Mouse (Mus musculus): ENCODE measurements at regions not wholly inside any gene's neighbourhood (a gene's known extent, or its start where the extent isn't known, plus 50 kb on each side); places are given as distances from the start of the nearest gene placed in this dataset.

GRCm38 (mm10) chr3:149993199-149993598 is 1002.8 kb upstream of the Adgrl2 start:
- DNase-seq (ENCODE audit: low spot score) = no peak

DNA sequence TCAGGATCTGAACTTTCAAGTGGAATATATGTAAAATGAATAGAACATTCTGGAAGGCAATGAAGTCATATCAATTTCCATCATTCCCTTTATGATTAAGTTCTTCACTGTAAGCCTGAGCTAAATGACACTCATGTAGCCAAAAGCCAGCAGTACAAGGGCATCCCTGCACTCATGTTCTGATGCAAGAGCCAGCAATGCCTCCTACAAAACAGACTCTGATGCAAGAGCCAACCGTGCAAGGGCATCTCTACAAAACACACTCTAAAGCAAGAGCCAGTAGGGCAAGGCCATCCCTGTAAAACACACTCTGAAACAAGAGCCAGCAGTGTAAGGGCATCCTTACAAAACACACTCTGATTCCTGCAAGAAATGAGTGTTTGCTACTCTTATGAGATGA is 997.4 kb upstream of the Adgrl2 start:
- DNase-seq (ENCODE audit: low spot score) = no peak

DNA sequence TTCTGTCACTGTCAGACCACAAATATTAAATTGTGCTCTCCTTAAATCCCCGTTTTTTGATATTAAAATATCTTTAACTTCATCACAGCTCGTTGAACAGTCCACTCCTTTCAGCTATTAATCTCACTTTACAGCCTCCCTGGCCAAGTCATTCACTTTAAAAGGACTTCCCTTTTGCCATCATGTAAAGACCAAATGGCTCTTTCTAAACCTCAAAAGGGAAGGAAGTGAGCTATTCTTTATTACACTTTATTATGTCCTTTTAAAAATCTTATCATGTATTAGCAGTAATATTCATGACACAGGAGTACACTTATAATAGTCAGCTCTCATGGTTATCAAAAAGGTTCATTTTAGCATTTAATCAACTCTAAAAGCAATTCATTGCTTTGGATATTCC is 966.6 kb upstream of the Adgrl2 start:
- no peak for DNase-seq (ENCODE audit: low spot score)

DNA sequence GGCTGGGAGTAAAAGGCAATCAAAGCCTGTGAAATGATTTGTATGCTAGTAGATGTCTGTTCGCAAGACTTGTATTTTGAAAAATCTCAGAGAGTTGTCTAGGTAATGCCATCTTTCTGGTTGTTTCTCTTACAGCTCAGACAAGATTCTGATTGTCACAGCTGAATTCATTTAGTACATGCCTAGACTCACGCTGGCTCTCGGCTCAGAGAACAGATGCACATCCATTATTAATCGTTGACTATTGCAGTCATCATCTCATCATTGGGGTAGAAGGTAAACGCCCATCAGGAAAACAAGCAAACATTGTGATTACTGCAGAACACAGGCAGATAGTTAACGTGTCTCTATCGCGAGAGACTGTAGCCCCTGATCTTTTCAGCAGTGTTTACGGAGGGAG is 945.8 kb upstream of the Adgrl2 start:
- DNase-seq (ENCODE audit: low spot score) = no peak

DNA sequence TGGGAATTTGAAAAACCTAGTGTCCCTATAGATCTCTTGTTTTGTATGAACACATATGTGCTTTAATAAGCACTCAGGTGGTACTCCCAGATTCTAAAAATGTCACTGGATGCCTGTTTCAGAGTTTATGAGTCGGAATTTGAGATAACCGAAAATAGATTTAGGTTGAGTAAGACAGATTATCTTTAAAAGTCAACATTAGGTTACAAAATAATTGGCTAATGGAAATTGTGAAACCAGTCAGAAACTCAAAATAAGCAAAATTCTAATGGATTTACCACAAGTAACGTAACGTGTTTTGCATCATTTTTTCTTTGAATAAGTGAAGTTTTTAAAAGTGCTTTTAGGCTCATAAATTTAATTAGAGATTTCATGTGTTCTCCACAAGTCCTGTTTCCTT is 944.5 kb upstream of the Adgrl2 start:
- no peak for DNase-seq (ENCODE audit: low spot score)

GRCm38 (mm10) chr3:149928456-149929360 is 938.4 kb upstream of the Adgrl2 start:
- DNase-seq (ENCODE audit: low spot score) = no peak

DNA sequence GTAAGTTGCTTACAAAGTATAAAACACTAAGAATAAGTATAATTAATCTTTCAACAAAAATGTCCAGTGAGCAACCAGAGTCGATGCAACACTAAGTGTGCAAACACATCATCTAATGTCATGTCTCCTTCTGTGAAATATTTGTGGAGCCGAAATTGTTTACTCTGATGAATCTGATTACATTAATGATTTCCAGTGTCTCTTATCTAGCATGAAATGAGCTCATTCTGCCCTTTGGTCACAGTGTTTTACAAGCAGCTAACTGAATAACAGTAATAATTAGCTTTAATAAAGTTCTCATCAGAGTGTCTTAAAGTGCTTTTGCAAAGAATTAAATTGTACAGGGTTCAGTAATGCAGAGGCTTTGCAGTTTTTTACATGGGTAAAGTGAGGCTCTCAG is 929.9 kb upstream of the Adgrl2 start:
- no peak for DNase-seq (ENCODE audit: low spot score)

GRCm38 (mm10) chr3:149918201-149918600 is 927.8 kb upstream of the Adgrl2 start:
- no peak for DNase-seq (ENCODE audit: low spot score)

- no peak for DNase-seq (ENCODE audit: low spot score)
Measured at GRCm38 (mm10) chr3:149910721-149911120, 920.4 kb upstream of the Adgrl2 start.

DNA sequence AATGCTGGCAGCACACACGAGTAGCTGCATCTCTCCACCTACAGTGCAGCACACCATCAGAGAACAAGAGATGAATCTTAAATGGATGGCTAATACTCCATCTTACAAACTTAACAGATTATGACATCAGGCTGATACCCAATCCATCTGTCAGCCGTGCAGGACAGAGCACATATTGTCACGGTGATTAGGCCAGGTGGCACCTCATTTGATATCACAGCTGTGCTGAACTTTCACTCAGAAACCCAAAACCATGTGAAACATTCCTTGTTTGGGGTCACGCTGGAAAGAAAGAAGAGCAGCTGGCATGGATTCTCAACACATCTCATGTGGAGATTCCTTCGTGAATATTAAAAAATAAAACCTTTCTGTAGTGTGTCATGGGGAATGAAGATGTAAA is 911.4 kb upstream of the Adgrl2 start:
- DNase-seq (ENCODE audit: low spot score) = no peak

DNA sequence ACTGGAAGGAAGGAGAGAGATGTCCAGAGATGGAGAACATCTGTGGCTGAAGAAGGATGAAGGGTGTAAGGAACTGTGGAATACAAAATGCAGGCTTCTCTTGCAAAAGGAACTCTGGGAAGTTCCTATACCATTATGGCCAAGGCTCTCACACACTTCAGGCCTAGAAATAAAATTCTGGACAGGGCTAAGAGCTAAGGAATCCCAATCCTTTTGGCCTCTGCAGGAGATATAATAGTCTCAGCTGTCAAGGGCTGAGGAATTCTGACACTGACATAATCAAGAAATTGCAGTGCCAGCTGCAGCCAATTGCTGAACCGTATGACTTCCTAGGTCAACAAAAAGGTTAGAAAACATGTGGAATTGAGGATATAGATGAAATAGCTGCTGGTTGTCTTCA is 886.2 kb upstream of the Adgrl2 start:
- DNase-seq (ENCODE audit: low spot score) = no peak

- no peak for DNase-seq (ENCODE audit: low spot score)
Measured at GRCm38 (mm10) chr3:149865945-149866344, 875.6 kb upstream of the Adgrl2 start.

GRCm38 (mm10) chr3:149846941-149847539 is 856.7 kb upstream of the Adgrl2 start:
- no peak for DNase-seq (ENCODE audit: low spot score)

- no peak for DNase-seq (ENCODE audit: low spot score)
Measured at GRCm38 (mm10) chr3:149845826-149846486, 855.6 kb upstream of the Adgrl2 start.

- no peak for DNase-seq (ENCODE audit: low spot score)
Measured at GRCm38 (mm10) chr3:149845083-149845825, 854.9 kb upstream of the Adgrl2 start.

DNA sequence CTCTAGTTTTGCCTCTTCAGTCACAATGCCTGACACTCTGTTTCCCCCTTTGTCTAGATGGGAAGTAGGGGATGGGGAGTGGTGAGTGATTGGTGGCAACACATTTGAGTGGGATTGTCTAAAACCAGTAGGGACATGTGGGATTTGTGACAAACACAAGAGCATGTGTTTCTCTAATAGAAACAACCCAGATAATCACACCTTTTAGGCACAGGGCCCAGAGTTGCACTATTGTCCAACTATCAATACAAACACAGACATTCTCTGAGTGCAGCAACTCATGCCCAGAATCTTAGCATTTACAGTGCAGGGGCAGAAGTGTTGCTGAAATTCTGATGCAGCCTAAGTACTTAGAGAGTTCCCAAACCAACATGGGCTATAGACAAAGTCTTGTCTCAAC is 847.6 kb upstream of the Adgrl2 start:
- DNase-seq (ENCODE audit: low spot score) = no peak

GRCm38 (mm10) chr3:149836467-149837233 is 846.3 kb upstream of the Adgrl2 start:
- DNase-seq (ENCODE audit: low spot score) = no peak

GRCm38 (mm10) chr3:149827181-149827580 is 836.8 kb upstream of the Adgrl2 start:
- DNase-seq (ENCODE audit: low spot score) = no peak

GRCm38 (mm10) chr3:149826757-149827156 is 836.4 kb upstream of the Adgrl2 start:
- DNase-seq (ENCODE audit: low spot score) = no peak

GRCm38 (mm10) chr3:149820670-149821069 is 830.3 kb upstream of the Adgrl2 start:
- DNase-seq (ENCODE audit: low spot score) = no peak

GRCm38 (mm10) chr3:149819863-149820262 is 829.5 kb upstream of the Adgrl2 start:
- no peak for DNase-seq (ENCODE audit: low spot score)

- DNase-seq (ENCODE audit: low spot score) = no peak
Measured at GRCm38 (mm10) chr3:149819081-149819480, 828.7 kb upstream of the Adgrl2 start.

All from ovary, postnatal 10 days (tissue).